Mouse (Mus musculus) Patski (cell line): ENCODE data around the gene Nfat5. TPM values are rescaled to one million over a fixed set of nuclear protein-coding genes. Genes with fewer than 3 reads are reported as not detected.
A peak's percentile ranks its signal among the peaks of the same experiment; 100 is the strongest.

ENCODE experiments used
- ATAC-seq: fragments of 100-300 bp; one replicate; pipeline ENCODE4 v1.8.0; 2021
- CTCF ChIA-PET: fragments of 350-600 bp; sonication (Branson Sonifier 250); formaldehyde crosslinking; loops from one replicate; lab custom pipeline; 2022; ENCODE audit warnings: inconsistent platforms; lab: Charles Lee
- POLR2A ChIA-PET: fragments of 350-600 bp; sonication (Branson Sonifier 250); formaldehyde crosslinking; loops from one replicate; lab custom pipeline; 2022; ENCODE audit warnings: antibody characterized with exemption, inconsistent platforms; lab: Charles Lee
- DNase-seq: peaks from one replicate; pipeline ENCODE4 v3.0.0-alpha.2; 2011; ENCODE audit warnings: low read depth, low spot score
- H3K27me3 ChIP-seq: fragments of 371-371 bp; one replicate; pipeline ENCODE4 v1.5.1; 2021
- CTCF ChIP-seq: fragments of 100-300 bp; IDR thresholded peaks from one replicate; pipeline ENCODE4 v1.5.1; 2021
- in situ Hi-C: fragments of 300-500 bp; cut with MboI; formaldehyde crosslinking; loops from 3 replicates; pipeline ENCODE4 v1.11.1; 2018; ENCODE audit warnings: low pct_unique_long_range_greater_than_20kb, mixed read lengths
- polyA plus RNA-seq: library from polyadenylated mRNA; unstranded; gene quantifications from one replicate; pipeline ENCODE4 v1.2.3, GENCODE M21; 2021

Nfat5 gene
- polyA plus RNA-seq, 1 experiment from 2014 or later: 113 TPM

DNA sequence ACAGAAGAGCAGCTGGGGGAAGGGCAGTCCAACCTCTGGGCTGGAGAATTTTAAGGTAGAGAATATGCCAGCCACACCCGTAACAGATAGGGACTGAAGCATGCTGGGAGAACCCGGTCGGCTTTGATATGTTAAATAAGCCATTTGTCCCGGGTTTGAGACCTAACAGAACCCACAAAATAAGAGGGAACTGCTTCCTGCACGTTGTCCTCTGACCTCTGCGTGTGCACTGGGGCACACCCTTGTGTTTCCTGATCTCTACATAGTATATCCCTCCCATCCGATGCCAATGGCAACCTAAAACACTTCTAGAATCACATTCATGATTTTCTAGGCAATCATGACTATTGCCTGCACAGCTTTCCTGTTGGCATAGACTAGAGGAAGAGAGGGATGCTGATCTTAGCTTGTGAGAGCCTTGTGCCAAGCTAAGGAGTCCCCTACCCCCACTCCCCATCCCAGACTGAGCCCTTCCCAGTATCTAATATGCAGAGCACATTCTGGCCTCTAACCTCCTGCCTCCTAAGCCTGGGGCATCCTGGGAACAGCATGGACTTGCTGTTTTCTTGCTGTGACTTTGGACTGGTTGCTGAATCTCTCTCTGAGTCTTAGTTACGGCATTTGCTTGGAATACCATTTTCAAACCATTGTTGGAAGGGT, 31.1 kb upstream of the Nfat5 start:
- CTCF ChIA-PET: interaction anchor here (1.0 kb wide), 1 partner anchor 135 kb away, joined by 3 read pairs; no protein-coding TSS in a partner anchor

DNA sequence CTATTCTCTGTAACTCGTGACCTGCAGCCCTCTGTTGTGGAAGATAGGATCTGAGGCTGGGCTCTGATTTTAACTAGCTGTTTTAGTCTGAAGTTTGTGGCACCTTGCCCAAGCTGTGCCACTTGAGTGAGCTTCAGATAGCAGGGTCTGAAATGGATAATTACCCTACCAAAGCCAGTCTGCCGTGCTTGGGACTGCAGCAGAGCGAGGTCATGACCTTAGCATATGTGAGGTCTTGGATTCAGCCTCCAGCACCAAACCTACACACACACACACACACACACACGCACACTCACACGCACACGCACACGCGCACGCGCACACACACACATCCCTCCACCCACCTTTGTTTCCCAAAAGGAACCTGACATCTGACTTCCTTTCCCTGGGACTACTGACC, 27.5 kb upstream of the Nfat5 start:
- ChIA-PET POLR2A (interaction anchor here (1.4 kb wide), 1 partner anchor 28 kb away, joined by 3 read pairs; the partner anchor contains the start of gene Nfat5), CTCF (interaction anchor here (1.1 to 3.3 kb wide), 2 partner anchors 10 to 59 kb away, joined by 4 to 12 read pairs; no protein-coding TSS in a partner anchor)
- TF ChIP-seq CTCF: no peak
- in situ Hi-C loops: no loop called here
- no peak for ATAC-seq
- DNase-seq: no peak
- no peaks in the 10 kb centered on the region for H3K27me3 ChIP-seq

More for the DNA sequence above, 31.1 kb upstream of the Nfat5 start:
- no peak for DNase-seq
- no peaks in the 10 kb centered on the region for H3K27me3 ChIP-seq
- no peak for ATAC-seq
- in situ Hi-C loops: no loop called here
- POLR2A ChIA-PET: no interaction called here
- TF ChIP-seq CTCF: no peak

DNA sequence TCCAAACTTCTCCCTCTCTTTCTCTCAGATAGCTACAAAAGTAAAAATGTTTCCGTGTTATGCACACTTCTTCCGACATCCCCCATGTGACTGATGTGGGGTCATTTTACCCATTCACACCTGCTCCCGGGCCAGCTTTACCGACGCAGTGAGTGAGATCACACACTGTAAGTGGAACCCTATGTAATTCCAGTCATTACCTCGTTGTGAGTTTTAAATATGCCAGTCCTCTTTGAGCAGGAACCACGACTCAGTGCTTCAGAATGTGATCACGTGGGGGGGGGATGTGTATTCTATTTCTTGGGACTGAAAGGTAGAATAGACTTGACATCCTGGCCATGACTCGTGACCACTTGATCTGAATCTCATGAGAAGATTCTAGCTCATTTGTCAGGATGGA, 24.8 kb upstream of the Nfat5 start:
- in situ Hi-C loops: no loop called here

DNA sequence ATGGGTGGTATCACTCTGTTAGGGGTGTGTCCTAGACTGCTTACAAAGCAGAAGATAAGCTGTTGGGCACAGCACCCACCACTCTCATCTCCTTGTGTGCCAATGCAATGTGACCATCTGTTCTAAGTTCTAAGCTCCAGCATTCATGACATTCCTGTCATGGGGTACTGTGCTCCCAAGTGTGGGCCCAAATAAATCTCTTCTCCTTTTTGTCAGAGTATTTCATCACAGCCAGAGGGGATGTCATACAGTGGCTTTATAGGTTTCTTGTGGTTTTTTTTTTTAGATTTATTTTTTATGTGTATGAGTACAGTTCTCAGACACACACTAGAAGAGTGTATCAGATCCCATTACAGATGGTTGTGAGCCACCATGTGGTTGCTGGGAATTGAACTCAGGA, 24.1 kb upstream of the Nfat5 start:
- no peak for DNase-seq
- H3K27me3 ChIP-seq: no peaks in the 10 kb centered on the region
- POLR2A ChIA-PET: interaction anchor here (1.1 kb wide), 1 partner anchor 17 kb away, joined by 3 read pairs; no protein-coding TSS in a partner anchor
- CTCF ChIA-PET: interaction anchor here (1.3 kb wide), 1 partner anchor 55 kb away, joined by 3 read pairs; no protein-coding TSS in a partner anchor
- TF ChIP-seq CTCF: no peak
- in situ Hi-C loops: no loop called here
- ATAC-seq: no peak

More for the DNA sequence above, 24.8 kb upstream of the Nfat5 start:
- TF ChIP-seq CTCF: no peak
- ChIA-PET CTCF (interaction anchor here (1.3 kb wide), 1 partner anchor 55 kb away, joined by 3 read pairs; no protein-coding TSS in a partner anchor), POLR2A (interaction anchor here (0.8 to 1.1 kb wide), 3 partner anchors 18 to 62 kb away, joined by 3 to 4 read pairs (median 3); partner anchors contain the start of gene Nfat5)
- no peak for ATAC-seq
- H3K27me3 ChIP-seq: no peaks in the 10 kb centered on the region
- no peak for DNase-seq

DNA sequence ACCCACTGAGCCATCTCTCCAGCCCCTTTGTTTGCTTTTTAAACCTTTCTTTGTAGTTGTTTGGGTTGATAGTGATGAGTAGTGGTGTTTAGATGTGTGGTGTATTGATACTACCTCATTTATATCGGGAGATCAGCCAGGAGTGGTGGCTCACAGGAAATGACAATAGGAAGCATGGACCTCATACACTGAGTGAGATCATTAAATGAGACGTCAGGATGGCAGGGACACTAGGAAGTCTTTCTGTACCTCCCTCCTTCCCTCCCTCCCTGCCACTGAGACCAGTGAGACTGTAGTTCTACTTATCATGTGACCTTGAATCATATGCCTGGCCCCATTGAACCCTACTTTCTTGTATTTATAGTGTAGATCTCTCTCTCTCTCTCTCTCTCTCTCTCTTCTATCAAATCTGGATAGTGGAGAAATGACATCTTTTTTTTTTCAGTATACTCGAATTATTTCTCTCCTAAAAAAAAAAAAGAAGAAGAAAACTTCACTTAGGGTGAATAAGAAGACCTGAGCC, 23.6 kb upstream of the Nfat5 start:
- no peak for ATAC-seq
- TF ChIP-seq CTCF: no peak
- ChIA-PET CTCF (no interaction called here), POLR2A (interaction anchor here (0.7 to 1.1 kb wide), 3 partner anchors 17 to 23 kb away, joined by 3 to 5 read pairs (median 5); no protein-coding TSS in a partner anchor)
- H3K27me3 ChIP-seq: no peaks in the 10 kb centered on the region
- in situ Hi-C loops: no loop called here
- DNase-seq: no peak

DNA sequence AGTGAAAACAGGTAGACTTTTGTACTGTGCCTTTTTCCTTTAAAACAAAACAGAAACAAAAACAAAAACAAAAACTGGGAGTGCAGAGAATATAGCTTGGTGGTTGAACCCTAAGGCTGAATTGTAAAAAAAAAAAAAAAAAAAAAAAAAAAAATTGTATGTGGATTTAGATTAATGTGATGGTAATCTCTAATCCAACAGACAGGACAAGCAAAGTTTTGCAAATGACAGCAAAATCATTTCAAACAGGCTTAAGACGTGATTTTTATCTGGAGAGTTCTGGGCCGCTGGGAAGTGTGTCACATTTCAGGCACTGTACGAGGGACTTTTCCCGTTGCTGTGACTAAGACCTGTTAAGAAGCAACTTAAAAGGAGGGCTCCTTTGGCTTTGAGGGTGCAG, 23.0 kb upstream of the Nfat5 start:
- no peaks in the 10 kb centered on the region for H3K27me3 ChIP-seq
- no peak for TF ChIP-seq CTCF
- DNase-seq (no peak), ATAC-seq (no peak)
- ChIA-PET POLR2A (interaction anchor here (0.7 to 0.9 kb wide), 3 partner anchors 19 to 72 kb away, joined by 3 to 5 read pairs (median 5); no protein-coding TSS in a partner anchor), CTCF (no interaction called here)
- in situ Hi-C loops: no loop called here

DNA sequence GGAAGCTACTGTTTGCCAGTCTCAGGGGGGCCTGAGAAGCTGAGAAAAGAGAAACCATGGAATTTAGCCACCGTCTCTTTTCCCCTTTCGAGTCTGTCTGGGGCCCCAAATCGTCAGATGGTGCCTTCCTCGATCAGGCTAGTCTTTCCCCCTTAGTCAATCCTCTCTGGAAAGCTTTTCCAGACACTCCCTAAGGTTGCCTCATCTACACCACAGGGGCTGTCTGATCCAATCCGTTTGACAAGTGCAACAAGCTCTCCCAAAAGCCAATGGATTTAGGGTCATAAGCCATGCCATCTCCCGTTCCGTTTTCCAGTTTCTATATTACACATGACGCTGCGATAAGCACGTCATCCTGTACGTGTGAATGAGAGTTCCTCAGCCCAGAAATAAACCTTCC, 22.5 kb upstream of the Nfat5 start:
- in situ Hi-C loops: no loop called here
- ChIA-PET CTCF (no interaction called here), POLR2A (interaction anchor here (0.9 kb wide), 1 partner anchor 72 kb away, joined by 3 read pairs; no protein-coding TSS in a partner anchor)
- no peak for TF ChIP-seq CTCF
- ATAC-seq: no peak
- DNase-seq: no peak
- H3K27me3 ChIP-seq: no peaks in the 10 kb centered on the region

DNA sequence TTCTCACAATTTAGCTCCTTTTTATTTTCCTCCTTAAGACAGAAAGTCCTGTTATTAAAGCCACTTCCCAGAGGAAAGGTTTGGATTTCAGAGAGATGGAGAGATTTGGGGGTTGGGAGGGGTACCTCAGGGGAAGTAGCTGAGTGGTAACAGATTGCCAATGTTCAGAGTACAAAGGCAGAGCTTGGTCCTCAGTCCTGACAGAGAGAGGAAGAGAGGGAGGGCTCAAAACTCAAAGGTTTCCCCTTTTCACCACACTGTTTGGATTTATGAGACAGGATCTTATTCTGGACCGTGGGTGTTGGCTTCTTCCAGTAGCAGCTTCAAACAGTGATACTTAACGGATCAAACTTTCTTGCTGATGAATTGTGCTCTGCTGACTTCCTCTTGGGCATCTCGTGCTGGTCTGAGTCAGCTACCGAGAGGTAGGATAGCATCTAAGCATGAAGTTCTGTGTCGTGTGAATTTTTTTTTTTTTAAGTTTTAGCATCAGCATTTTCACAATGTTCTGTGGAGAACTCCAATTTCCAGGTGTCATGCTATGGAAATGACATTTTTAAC, 15.9 kb upstream of the Nfat5 start:
- DNase-seq (no peak), ATAC-seq (no peak)
- in situ Hi-C loops: no loop called here
- ChIA-PET CTCF (no interaction called here), POLR2A (no interaction called here)
- TF ChIP-seq CTCF: no peak
- H3K27me3 ChIP-seq: no peaks in the 10 kb centered on the region

DNA sequence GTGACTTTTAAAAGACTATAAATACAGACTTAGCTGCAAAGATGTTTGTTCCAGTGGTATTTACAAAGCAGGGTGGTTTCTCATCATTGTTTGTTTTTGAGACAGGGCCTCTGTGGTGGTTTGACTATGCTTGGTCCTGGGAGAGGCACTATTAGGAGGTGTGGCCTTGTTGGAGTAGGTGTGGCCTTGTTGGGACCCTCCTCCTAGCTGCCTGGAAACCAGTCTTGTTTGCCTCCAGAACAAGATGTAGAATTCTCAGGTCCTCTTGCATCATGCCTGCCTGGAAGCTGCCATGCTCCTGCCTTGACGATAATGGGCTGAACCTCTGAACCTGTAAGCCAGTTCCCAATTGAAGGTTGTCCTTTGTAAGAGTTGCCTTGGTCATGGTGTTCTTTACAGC, 14.7 kb upstream of the Nfat5 start:
- H3K27me3 ChIP-seq: no peaks in the 10 kb centered on the region
- CTCF ChIA-PET: no interaction called here
- no peak for TF ChIP-seq CTCF
- no peak for DNase-seq
- ATAC-seq: no peak
- POLR2A ChIA-PET: no interaction called here
- in situ Hi-C loops: no loop called here

DNA sequence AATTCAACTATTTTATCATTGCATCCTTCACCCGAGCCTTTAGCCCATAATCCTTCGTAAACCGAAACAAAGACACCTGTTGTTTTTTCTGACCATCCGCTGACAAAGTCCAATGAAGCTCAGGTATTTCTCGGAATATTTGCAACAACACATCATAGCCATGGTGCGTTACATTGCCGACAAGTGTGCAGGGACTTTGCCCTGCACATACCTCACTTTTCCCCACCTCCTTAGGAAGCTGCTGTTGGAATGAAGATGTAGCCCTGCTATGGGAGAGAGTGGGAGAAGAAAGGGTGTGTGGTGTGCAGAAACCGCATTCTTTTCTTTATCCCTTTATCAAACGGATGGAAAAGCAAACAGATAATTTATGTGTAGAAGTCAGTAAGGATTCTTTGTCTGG, 6.6 kb upstream of the Nfat5 start:
- DNase-seq: peak; percentile 90
- CTCF ChIA-PET: interaction anchor here (2.7 kb wide), 1 partner anchor 20 kb away, joined by 7 read pairs; no protein-coding TSS in a partner anchor
- peak; percentile 78 for ATAC-seq
- in situ Hi-C loops: no loop called here
- POLR2A ChIA-PET: interaction anchor here (1.0 to 1.4 kb wide), 3 partner anchors 18 to 88 kb away, joined by 3 to 6 read pairs (median 3); no protein-coding TSS in a partner anchor
- no peaks in the 10 kb centered on the region for H3K27me3 ChIP-seq
- no peak for TF ChIP-seq CTCF
